Mouse (Mus musculus) heart, adult 2 months (tissue): ENCODE data around the gene Mapre3.

ENCODE experiments used
- CTCF ChIP-seq: fragments of 200-600 bp; IDR thresholded peaks from 2 replicates; pipeline ENCODE4 v1.8.1; 2022; ENCODE audit warnings: antibody characterized with exemption, mild to moderate bottlenecking, moderate library complexity
- POLR2A ChIP-seq: fragments of 200-500 bp; IDR thresholded peaks from 2 replicates; pipeline ENCODE4 v1.6.1; 2011; ENCODE audit warnings: mild to moderate bottlenecking, low read depth, low read length, control low read depth; ENCODE audit not compliant: insufficient read depth

- no peak for TF ChIP-seq CTCF
- TF ChIP-seq POLR2A, result no peak
Measured at GRCm38 (mm10) chr5:30901860-30902259, 87.4 kb downstream of the Mapre3 start.
